Mouse (Mus musculus) lung, postnatal 0 days (tissue): Measurements from ENCODE around the gene Hspa1a. TPM values are rescaled to one million over a fixed set of nuclear protein-coding genes. Genes with fewer than 3 reads are reported as not detected.
"Not testable (repeated sequence)": the region's sequence is repeated elsewhere in the genome, so short reads cannot be mapped to it uniquely, and the experiment has no call there.

Source experiments
- ATAC-seq: fragments of 200-750 bp; cut with Nextera tagmentation; 2 replicates; pipeline ENCODE4 v1.8.0; 2017; ENCODE audit warnings: moderate library complexity
- DNase-seq: peaks from one replicate; pipeline ENCODE4 v3.0.0-alpha.2; 2016; ENCODE audit warnings: low spot score
- H3K27ac ChIP-seq: fragments of 300-500 bp; sonication (generic); 2 replicates; pipeline ENCODE4 v1.5.1; 2014; ENCODE audit warnings: antibody characterized with exemption, mild to moderate bottlenecking, low read length, mixed read lengths
- H3K27me3 ChIP-seq: fragments of 300-500 bp; sonication (generic); replicated peaks from 2 replicates; pipeline ENCODE4 v1.6.1; 2014; ENCODE audit warnings: low read length, mixed read lengths; ENCODE audit not compliant: insufficient read depth
- H3K36me3 ChIP-seq: fragments of 300-500 bp; sonication (generic); 2 replicates; pipeline ENCODE4 v1.6.1; 2014; ENCODE audit warnings: low read length, mixed read lengths; ENCODE audit not compliant: insufficient read depth
- H3K4me1 ChIP-seq: fragments of 300-500 bp; sonication (generic); 2 replicates; pipeline ENCODE4 v1.6.1; 2014; ENCODE audit warnings: antibody characterized with exemption, low read depth, low read length, mixed read lengths; ENCODE audit not compliant: insufficient read depth
- H3K4me2 ChIP-seq: fragments of 300-500 bp; sonication (generic); replicated peaks from 2 replicates; pipeline ENCODE4 v1.6.1; 2014; ENCODE audit warnings: low read depth, mild to moderate bottlenecking, low read length, moderate library complexity, mixed read lengths
- H3K4me3 ChIP-seq: fragments of 300-500 bp; sonication (generic); 2 replicates; pipeline ENCODE4 v1.5.1; 2014; ENCODE audit warnings: low read depth, low read length
- H3K9ac ChIP-seq: fragments of 300-500 bp; sonication (generic); replicated peaks from 2 replicates; pipeline ENCODE4 v1.6.1; 2014; ENCODE audit warnings: low read depth, mild to moderate bottlenecking
- H3K9me3 ChIP-seq: fragments of 300-500 bp; sonication (generic); 2 replicates; pipeline ENCODE4 v1.6.1; 2016; ENCODE audit warnings: low read length, mixed read lengths
- CTCF ChIP-seq: IDR thresholded peaks from 2 replicates; pipeline ENCODE4 v1.5.1; 2016; ENCODE audit warnings: antibody characterized with exemption, mild to moderate bottlenecking
- EP300 ChIP-seq: IDR thresholded peaks from 2 replicates; pipeline ENCODE4 v1.6.1; 2016; ENCODE audit warnings: antibody characterized with exemption, mild to moderate bottlenecking, control low read depth
- WGBS: fragments of 180-500 bp; shearing (Covaris S2); extraction: QIAGEN DNeasy Blood & Tissue Kit; methylation state at CpG from one replicate; pipeline ENCODE4 v1.1.7; 2014; 5-methylcytosine and 5-hydroxymethylcytosine counted together
- polyA plus RNA-seq: library from polyadenylated mRNA; unstranded; fragments of >200 nt; fragmentation: Nextera tagmentation; extraction: Ambion mirVana; gene quantifications from 2 replicates; pipeline ENCODE4 v1.2.1, GENCODE M21; 2015

Hspa1a gene
- polyA plus RNA-seq, 1 experiment from 2014 or later, result 8.2 TPM

- no peak overlapping the region for H3K4me2 ChIP-seq
- ATAC-seq, result no peak
- no peak overlapping the region for H3K4me3 ChIP-seq
- TF ChIP-seq EP300, result no peak
- no peak for TF ChIP-seq CTCF
- no peaks in the 10 kb centered on the region for H3K9me3 ChIP-seq
- WGBS, result 38% methylated on average over 4 of the region's 4 CpGs
- H3K36me3 ChIP-seq, result no peaks in the 10 kb centered on the region
- DNase-seq, result no peak
- H3K27me3 ChIP-seq, result no peaks in the 10 kb centered on the region
- H3K9ac ChIP-seq, result no peak overlapping the region
- H3K4me1 ChIP-seq, result peaks cover 6% of the 10 kb centered on the region; the same call in 1 of the 2 replicates
- H3K27ac ChIP-seq, result no peak overlapping the region
These were observed 22.4 kb downstream of the Hspa1a start for GRCm38 (mm10) chr17:34949553-34949969.

- WGBS, result 61% methylated on average over 8 of the region's 9 CpGs
- not testable (repeated sequence) for H3K27ac ChIP-seq, DNase-seq, H3K36me3 ChIP-seq, H3K4me2 ChIP-seq, H3K4me1 ChIP-seq, H3K9me3 ChIP-seq, H3K4me3 ChIP-seq, H3K27me3 ChIP-seq, H3K9ac ChIP-seq, ATAC-seq
These were observed 23.0 kb downstream of the Hspa1a start for GRCm38 (mm10) chr17:34948721-34949552.

- Histone ChIP-seq H3K4me1 (peaks cover 6% of the 10 kb centered on the region; the same call in 1 of the 2 replicates), H3K4me3 (no peak overlapping the region), H3K9ac (no peak overlapping the region), H3K9me3 (no peaks in the 10 kb centered on the region), H3K27ac (no peak overlapping the region), H3K4me2 (no peak overlapping the region), H3K36me3 (no peaks in the 10 kb centered on the region), H3K27me3 (no peaks in the 10 kb centered on the region)
- DNase-seq, result peak; percentile 64
- peak; percentile 20; the same call in 1 of the 2 replicates for ATAC-seq
- peak; percentile 69 for TF ChIP-seq CTCF
- no peak for TF ChIP-seq EP300
- WGBS, result 17% methylated on average over 8 of the region's 8 CpGs
These were observed 24.4 kb downstream of the Hspa1a start for GRCm38 (mm10) chr17:34947606-34948005.

GRCm38 (mm10) chr17:34946486-34947140 is 25.3 kb downstream of the Hspa1a start:
- Histone ChIP-seq H3K27ac (no peak overlapping the region), H3K36me3 (no peaks in the 10 kb centered on the region), H3K4me3 (no peak overlapping the region), H3K27me3 (no peaks in the 10 kb centered on the region), H3K4me2 (no peak overlapping the region), H3K9me3 (no peaks in the 10 kb centered on the region), H3K4me1 (peaks cover 5% of the 10 kb centered on the region; the same call in 1 of the 2 replicates), H3K9ac (no peak overlapping the region)
- 87% methylated on average over 5 of the region's 5 CpGs for WGBS
- DNase-seq (no peak), ATAC-seq (no peak)
- TF ChIP-seq EP300 (no peak), CTCF (no peak)

- Histone ChIP-seq H3K4me3 (no peak overlapping the region), H3K4me2 (no peak overlapping the region), H3K4me1 (no peaks in the 10 kb centered on the region), H3K27ac (no peak overlapping the region), H3K36me3 (no peaks in the 10 kb centered on the region), H3K27me3 (no peaks in the 10 kb centered on the region), H3K9me3 (no peaks in the 10 kb centered on the region), H3K9ac (no peak overlapping the region)
- DNase-seq (peak; percentile 51), ATAC-seq (peak; percentile 44)
- TF ChIP-seq CTCF (no peak), EP300 (no peak)
These were observed 27.6 kb downstream of the Hspa1a start for GRCm38 (mm10) chr17:34944362-34944761.

- Histone ChIP-seq H3K27ac (no peak overlapping the region), H3K4me3 (no peak overlapping the region), H3K4me1 (no peaks in the 10 kb centered on the region), H3K27me3 (no peaks in the 10 kb centered on the region), H3K4me2 (no peak overlapping the region), H3K9ac (no peak overlapping the region), H3K36me3 (no peaks in the 10 kb centered on the region), H3K9me3 (no peaks in the 10 kb centered on the region)
- 88% methylated on average over 4 of the region's 4 CpGs for WGBS
- ATAC-seq (no peak), DNase-seq (no peak)
- TF ChIP-seq CTCF, result no peak
- TF ChIP-seq EP300, result no peak
These were observed 28.7 kb downstream of the Hspa1a start for GRCm38 (mm10) chr17:34943128-34943815.
